Mouse (Mus musculus) olfactory bulb, adult 2 months (tissue): ENCODE measurements around the gene Pitpnm3.

ENCODE experiments used
- CTCF ChIP-seq: fragments of 200-500 bp; IDR thresholded peaks from 2 replicates; pipeline ENCODE4 v1.5.1; 2012; ENCODE audit warnings: low read depth, mild to moderate bottlenecking, low read length, moderate library complexity; ENCODE audit not compliant: insufficient read depth
- POLR2A ChIP-seq: fragments of 200-500 bp; IDR thresholded peaks from 2 replicates; pipeline ENCODE4 v1.6.1; 2012; ENCODE audit warnings: mild to moderate bottlenecking, low read depth, low read length, moderate library complexity; ENCODE audit not compliant: insufficient read depth

GRCm38 (mm10) chr11:72110726-72111125 lies 24.9 kb downstream of the Pitpnm3 start:
- TF ChIP-seq POLR2A (no peak), CTCF (no peak)
